Mouse (Mus musculus) CH12.LX (cell line): ENCODE data around the gene Cacfd1. TPM values are rescaled to one million over a fixed set of nuclear protein-coding genes. Genes with fewer than 3 reads are reported as not detected.

Source experiments
- DNase-seq: peaks from one replicate; pipeline ENCODE4 v3.0.0-alpha.2; 2013; ENCODE audit errors: extremely low read depth
- H3K27ac ChIP-seq: 2 replicates; pipeline ENCODE4 v1.5.1; 2012; ENCODE audit warnings: low read depth, mild to moderate bottlenecking, control low read depth, moderate library complexity; ENCODE audit not compliant: insufficient read depth
- H3K27me3 ChIP-seq: replicated peaks from 2 replicates; pipeline ENCODE3; 2012; ENCODE audit warnings: inconsistent platforms
- H3K36me3 ChIP-seq, 2 experiments: replicated peaks in 1 of 2; 2 replicates each; pipeline versions ENCODE3 to v1.6.1; 2012; ENCODE audit warnings: inconsistent platforms in 1 of 2, low read length in 1 of 2, mild to moderate bottlenecking in 1 of 2, mixed read lengths in 1 of 2, moderate library complexity in 1 of 2; ENCODE audit not compliant: control insufficient read depth in 1 of 2, insufficient read depth in 1 of 2
- H3K4me1 ChIP-seq, 2 experiments: 2 replicates each; pipeline ENCODE4 v1.6.1; 2012; ENCODE audit warnings: inconsistent platforms in 1 of 2, moderate library complexity in 1 of 2; ENCODE audit not compliant: insufficient read depth in 2 of 2, control insufficient read depth in 1 of 2
- H3K4me2 ChIP-seq: 2 replicates; pipeline ENCODE4 v1.6.1; 2012; ENCODE audit warnings: low read depth, mild to moderate bottlenecking, control low read depth; ENCODE audit not compliant: poor library complexity, insufficient read depth, severe bottlenecking
- H3K4me3 ChIP-seq, 3 experiments: fragments of 150-350 bp in 1 of 3; sonication (generic) in 1 of 3; replicated peaks in 1 of 3; 2 replicates each; pipeline versions ENCODE3 to v1.5.1; 2011 to 2012; ENCODE audit warnings: low read depth in 2 of 3, low read length in 2 of 3, mild to moderate bottlenecking in 2 of 3, moderate library complexity in 2 of 3, control low read depth in 1 of 3, improper control_type of control experiment in 1 of 3, inconsistent platforms in 1 of 3, mixed read lengths in 1 of 3; ENCODE audit not compliant: poor library complexity in 1 of 3
- H3K79me2 ChIP-seq: replicated peaks from 2 replicates; pipeline ENCODE4 v1.6.1; 2012; ENCODE audit warnings: mild to moderate bottlenecking, moderate library complexity; ENCODE audit not compliant: control insufficient read depth, poor library complexity, insufficient read depth, severe bottlenecking; ENCODE audit errors: extremely low read depth
- H3K9ac ChIP-seq: 2 replicates; pipeline ENCODE4 v1.6.1; 2012; ENCODE audit warnings: low read depth, mild to moderate bottlenecking, control low read depth, moderate library complexity; ENCODE audit not compliant: insufficient read depth
- H3K9me3 ChIP-seq: replicated peaks from 2 replicates; pipeline ENCODE3; 2012; ENCODE audit warnings: low read length, inconsistent platforms, mixed read lengths
- CTCF ChIP-seq, 2 experiments: IDR thresholded peaks in 1 of 2; conservative IDR thresholded peaks in 1 of 2; 2 replicates each; pipeline ENCODE4 v1.5.1; 2011 to 2012; ENCODE audit warnings: low read depth in 2 of 2, low read length in 2 of 2, improper control_type of control experiment in 1 of 2, inconsistent platforms in 1 of 2, mild to moderate bottlenecking in 1 of 2, moderate library complexity in 1 of 2
- JUN ChIP-seq: IDR thresholded peaks from 2 replicates; pipeline ENCODE4 v1.6.1; 2011; ENCODE audit warnings: low read depth, mild to moderate bottlenecking, low read length, improper control_type of control experiment, moderate library complexity; ENCODE audit not compliant: insufficient read depth
- JUND ChIP-seq: conservative IDR thresholded peaks from 2 replicates; pipeline ENCODE4 v1.6.1; 2011; ENCODE audit warnings: low read depth, low read length, improper control_type of control experiment
- MAZ ChIP-seq: IDR thresholded peaks from 2 replicates; pipeline ENCODE4 v1.6.1; 2012; ENCODE audit warnings: low read depth, mild to moderate bottlenecking, inconsistent platforms, low read length, improper control_type of control experiment, moderate library complexity
- POLR2AphosphoS2 ChIP-seq: IDR thresholded peaks from 2 replicates; pipeline ENCODE4 v1.6.1; 2011; ENCODE audit warnings: low read depth, low read length, improper control_type of control experiment
- TCF12 ChIP-seq: IDR thresholded peaks from 2 replicates; pipeline ENCODE4 v1.6.1; 2014; ENCODE audit warnings: low read depth, mild to moderate bottlenecking, inconsistent platforms, low read length, improper control_type of control experiment
- ZNF384 ChIP-seq: IDR thresholded peaks from 2 replicates; pipeline ENCODE4 v1.6.1; 2012; ENCODE audit warnings: low read depth, low read length, improper control_type of control experiment, inconsistent platforms
- dilution Hi-C: fragments of 300-500 bp; cut with MboI; formaldehyde crosslinking; loops from 2 replicates; pipeline ENCODE4 v1.14.3; 2020; ENCODE audit warnings: low sequenced_read_pairs; ENCODE audit not compliant: extremely low pct_unique_long_range_greater_than_20kb, extremely low pct_ligation_motif_present
- in situ Hi-C: fragments of 300-500 bp; cut with MboI; formaldehyde crosslinking; loops from 3 replicates; pipeline ENCODE4 v1.14.3; 2019; ENCODE audit warnings: low sequenced_read_pairs, low pct_ligation_motif_present, low pct_unique_long_range_greater_than_20kb, mixed read lengths
- polyA plus RNA-seq: library from polyadenylated mRNA; unstranded; fragments of >175 nt; gene quantifications from 2 replicates; pipeline ENCODE4 v1.2.1, GENCODE M21; 2012; ENCODE audit warnings: low read depth; ENCODE audit not compliant: insufficient read length
- total RNA-seq, 2 experiments: library from RNA; depleted of rRNA; stranded (reverse); fragments of 300-350 nt in 1 of 2; fragments of >200 nt in 1 of 2; gene quantifications; 2 replicates each; pipeline ENCODE4 v1.2.3; 2012 to 2014

The Cacfd1 gene
- total and polyA plus RNA-seq, 3 experiments, result 6.4 to 20.2 (median 10.3) TPM

- Histone ChIP-seq H3K9me3 (peaks cover 8% of the 10 kb centered on the region), H3K27ac (no peak overlapping the region), H3K4me1 (peaks cover 4 to 28% of the 10 kb centered on the region in 2 experiments; a peak in 3 of 4 replicates), H3K79me2 (peaks cover 23% of the 10 kb centered on the region), H3K4me3 (peak overlapping the region; percentile 58 to 99 (median 81)), H3K9ac (peak overlapping the region; percentile 81), H3K4me2 (peak overlapping the region; percentile 84), H3K27me3 (no peaks in the 10 kb centered on the region), H3K36me3 (peaks cover 20 to 29% of the 10 kb centered on the region in 2 experiments)
- dilution Hi-C loops (no loop called here), in situ Hi-C loops (no loop called here)
- peak; percentile 11 for DNase-seq
- TF ChIP-seq MAZ (no peak), JUN (no peak), ZNF384 (peak; percentile 43; the same call in 1 of the 2 replicates)
Measured at GRCm38 (mm10) chr2:26964724-26965370, 44.9 kb upstream of the Cacfd1 start.

DNA sequence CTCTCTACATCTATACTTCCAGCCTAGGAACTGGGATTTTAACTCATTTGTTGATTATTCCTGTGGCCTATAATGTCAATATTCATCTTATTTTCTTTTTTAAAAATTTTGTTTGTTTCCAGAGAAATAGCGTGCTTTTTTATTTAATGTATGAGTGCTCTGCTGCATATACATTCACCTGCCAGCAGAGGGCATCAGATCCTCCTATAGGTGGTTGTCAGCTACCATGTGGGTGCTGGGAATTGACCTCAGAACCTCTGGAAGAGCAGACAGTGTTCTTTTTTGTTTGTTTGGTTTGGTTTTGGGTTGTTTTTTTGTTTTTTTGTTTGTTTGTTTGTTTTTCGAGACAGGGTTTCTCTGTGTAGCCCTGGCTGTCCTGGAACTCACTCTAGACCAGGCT is 42.5 kb upstream of the Cacfd1 start:
- dilution Hi-C loops, result no loop called here
- Histone ChIP-seq H3K4me3 (no peak overlapping the region), H3K4me2 (no peak overlapping the region), H3K27ac (no peak overlapping the region), H3K27me3 (peaks cover 6% of the 10 kb centered on the region), H3K36me3 (peaks cover 1 to 6% of the 10 kb centered on the region in 2 experiments), H3K9ac (no peak overlapping the region), H3K4me1 (peaks cover 2 to 16% of the 10 kb centered on the region in 2 experiments; a peak in 2 of 4 replicates), H3K79me2 (peaks cover 18% of the 10 kb centered on the region), H3K9me3 (peaks cover 8% of the 10 kb centered on the region)
- DNase-seq, result no peak
- TF ChIP-seq JUN (no peak), CTCF (conservative IDR thresholded peaks at IDR 0.05 in 1 of 2, IDR thresholded peaks at IDR 0.05 in 1 of 2; ENCODE audit: low read depth in 2 of 2, low read length in 2 of 2) (peak in 1 of 2 experiments; percentile 22; a peak in 1 of 4 replicates)
- in situ Hi-C loops, result no loop called here

- Histone ChIP-seq H3K4me3 (peak within 1 kb of the TSS in 1 of 3 experiments; percentile 23), H3K4me2 (peak within 1 kb of the TSS; percentile 33; the same call in 1 of the 2 replicates), H3K9ac (peak within 1 kb of the TSS; percentile 26; the same call in 1 of the 2 replicates), H3K79me2 (no peaks in the 10 kb centered on the region), H3K27me3 (peaks cover 6% of the 10 kb centered on the region), H3K4me1 (peaks cover 11 to 30% of the 10 kb centered on the region in 2 experiments), H3K9me3 (no peaks in the 10 kb centered on the region)
- dilution Hi-C loops (no loop called here), in situ Hi-C loops (loop anchor here (5.0 kb wide), 1 partner anchor 34 kb away; the partner anchor contains the start of gene Cacfd1)
- no peak for DNase-seq
- TF ChIP-seq JUND, result no peak
- TF ChIP-seq TCF12, result no peak
- TF ChIP-seq POLR2AphosphoS2, result no peak
- TF ChIP-seq, all 38 proteins: peak for 0
- no peaks in the 10 kb centered on the region for H3K36me3 ChIP-seq
- no peak within 1 kb of the TSS for H3K27ac ChIP-seq
Measured at GRCm38 (mm10) chr2:26973116-26973515, 36.6 kb upstream of the Cacfd1 start, which contains the start of gene Adamts13. Gene Adamts13 (plus strand): TSS chr2:26973416.
